Comparison of ENCODE assay signal across 9 mouse cellular contexts in the genomic region with DNA sequence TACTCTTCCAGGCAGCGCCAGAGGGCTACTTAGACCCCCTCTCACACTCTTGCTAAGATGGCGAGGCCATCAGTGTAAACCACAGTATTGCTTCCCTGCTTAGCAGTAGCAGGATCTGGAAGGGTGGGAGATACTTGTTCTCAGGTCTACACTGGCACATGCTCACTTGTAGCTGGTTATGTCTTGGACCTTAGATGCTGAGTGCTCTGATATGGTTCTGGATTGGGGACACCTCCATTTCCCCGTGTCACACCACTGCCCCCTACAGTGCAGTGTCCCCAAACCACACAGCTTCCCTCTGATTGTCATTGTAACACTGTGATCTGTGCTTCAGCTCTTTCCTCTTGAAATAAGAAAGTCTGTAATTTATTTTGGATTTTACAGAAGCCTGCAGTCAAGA. TPM values are rescaled to one million over a fixed set of nuclear protein-coding genes. Genes with fewer than 3 reads are reported as not detected.
DNase-seq lines count a peak whose midpoint lies in the region; ATAC-seq and TF ChIP-seq lines count a peak whose summit lies in the region.
"Had no signal": no experiment of that assay in that cellular context is flagged by ENCODE, and none has a peak within 500 bp of the region (broad histone marks: within the 10 kb centered on the region; RNA-seq: fewer than 3 reads in every experiment).

No protein-coding gene starts in this region.

- peak; percentile 18 for DNase-seq in cerebellum, adult 18-20 months
- DNase-seq in layer of hippocampus, adult 2 months (ENCODE audit: low spot score in 2 of 2), result peak in 1 of 2 experiments; percentile 36
- no peak for DNase-seq in layer of hippocampus, adult 9-11 months
- peak; percentile 61 for DNase-seq in adrenal gland, postnatal 25 days
- DNase-seq in kidney, postnatal 36 days, result peak; percentile 10 to 66
- DNase-seq in right cerebral cortex, postnatal 4 days, result peak; percentile 33
- no peak for DNase-seq in spleen, adult 18-20 months

- H3K4me3 ChIP-seq in layer of hippocampus, adult 2 months, result no peak overlapping the region
- H3K4me3 ChIP-seq: limb, embryonic 13.5 days had no signal

- no peak overlapping the region for H3K27ac ChIP-seq in layer of hippocampus, adult 2 months
- H3K27ac ChIP-seq: limb, embryonic 13.5 days had no signal

- no peak for ATAC-seq in cerebellum, adult (ENCODE audit: insufficient number of reproducible peaks, low FRiP score, low TSS enrichment)

- TF ChIP-seq CTCF in layer of hippocampus, adult 2 months (conservative IDR thresholded peaks at IDR 0.05), result peak; percentile 89

RNA-seq across cellular contexts. Expression of a gene that starts 28.3 kb away (rescaled TPM):
- not detected for total RNA-seq in layer of hippocampus, adult 2 months (2021)
- total RNA-seq in adrenal gland, postnatal 25 days (2021), result not detected in 2 replicates

RNA-seq across cellular contexts. Expression of a gene that starts 35.1 kb away (rescaled TPM):
- not detected for total RNA-seq in layer of hippocampus, adult 2 months (2021)
- 0.46 TPM in 1 of 2 replicates, not detected in the other for total RNA-seq in adrenal gland, postnatal 25 days (2021)

Comparison
In these comparisons a context has a peak if more than half of its experiments do, and no peak if none do; other contexts are left out.
1. DNase-seq: peak in cerebellum, adult 18-20 months (2 of 2), adrenal gland, postnatal 25 days (single experiment), kidney, postnatal 36 days (2 of 2) and right cerebral cortex, postnatal 4 days (single experiment); none in layer of hippocampus, adult 9-11 months (single experiment) and spleen, adult 18-20 months (0 of 2).